Mouse (Mus musculus) embryonic stem cell, embryonic (primary cell): ENCODE data around the gene Kif6.

Experiments
- CTCF ChIA-PET, 4 experiments: fragments of 300-600 bp in 2 of 4; fragments of 350-600 bp in 2 of 4; sonication (Branson Sonifier 250); formaldehyde crosslinking; loops; one replicate each; lab custom pipeline; 2022; ENCODE audit warnings: inconsistent platforms in 2 of 4; lab: Charles Lee
- POLR2A ChIA-PET, 4 experiments: fragments of 300-600 bp in 2 of 4; fragments of 350-600 bp in 2 of 4; sonication (Branson Sonifier 250); formaldehyde crosslinking; loops; one replicate each; lab custom pipeline; 2022; ENCODE audit warnings: antibody characterized with exemption in 4 of 4, inconsistent platforms in 1 of 4; lab: Charles Lee

Kif6 gene

GRCm38 (mm10) chr17:49649394-49649793 lies 34.5 kb downstream of the Kif6 start:
- ChIA-PET CTCF (interaction anchor here in 2 of 4 experiments (0.5 to 1.2 kb wide), 3 partner anchors 31 to 250 kb away, joined by 3 to 4 read pairs (median 3); no protein-coding TSS in a partner anchor), POLR2A (no interaction called here)

- ChIA-PET POLR2A (no interaction called here), CTCF (interaction anchor here in 1 of 4 experiments (0.6 kb wide), 1 partner anchor 249 kb away, joined by 3 read pairs; no protein-coding TSS in a partner anchor)
These were observed 35.4 kb downstream of the Kif6 start for GRCm38 (mm10) chr17:49650366-49650765.

DNA sequence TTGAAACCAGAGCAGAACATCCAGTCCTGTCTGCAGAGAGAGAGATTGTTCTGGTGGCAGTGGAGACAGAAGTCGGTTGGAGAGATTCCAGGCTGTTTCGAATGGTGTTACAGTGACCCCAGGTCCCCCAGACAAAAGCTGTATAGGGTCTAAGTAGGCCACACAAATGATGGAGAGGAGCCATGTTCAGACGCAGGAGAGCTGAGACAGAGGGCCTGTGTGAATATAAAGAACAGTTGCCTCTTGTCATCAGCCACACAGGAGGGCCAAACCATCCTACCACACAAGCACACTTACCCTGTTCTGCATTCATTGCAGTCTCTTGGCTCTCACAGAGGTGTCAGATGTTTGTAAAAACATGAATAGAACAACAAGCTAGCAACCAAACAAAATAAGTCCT lies 37.4 kb downstream of the Kif6 start:
- ChIA-PET POLR2A (no interaction called here), CTCF (interaction anchor here in 1 of 4 experiments (1.3 kb wide), 1 partner anchor 246 kb away, joined by 5 read pairs; no protein-coding TSS in a partner anchor)

GRCm38 (mm10) chr17:49652800-49653199 lies 37.9 kb downstream of the Kif6 start:
- POLR2A ChIA-PET, result no interaction called here
- CTCF ChIA-PET, result interaction anchor here in 1 of 4 experiments (1.3 kb wide), 1 partner anchor 246 kb away, joined by 5 read pairs; no protein-coding TSS in a partner anchor

DNA sequence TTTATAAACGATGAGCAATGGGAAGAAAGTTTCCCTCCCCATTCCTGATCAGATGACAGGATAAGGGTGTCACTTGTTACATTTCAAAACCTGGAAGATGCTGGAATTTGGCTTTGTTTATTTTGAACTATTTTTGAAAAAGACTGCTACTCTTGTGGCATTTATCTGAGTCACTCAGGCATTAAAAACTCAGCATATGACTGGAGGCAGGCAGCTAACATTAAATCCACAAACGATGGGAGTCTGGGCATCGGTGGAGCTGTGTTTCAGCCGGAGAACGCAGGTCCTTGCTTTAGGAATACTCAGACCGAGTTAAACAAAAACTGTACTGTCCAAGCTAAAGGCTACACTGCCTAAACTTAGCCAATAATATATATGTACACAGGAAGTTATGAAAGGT lies 46.7 kb downstream of the Kif6 start:
- CTCF ChIA-PET, result interaction anchor here in 1 of 4 experiments (2.3 kb wide), 1 partner anchor 237 kb away, joined by 7 read pairs; no protein-coding TSS in a partner anchor
- POLR2A ChIA-PET, result no interaction called here

DNA sequence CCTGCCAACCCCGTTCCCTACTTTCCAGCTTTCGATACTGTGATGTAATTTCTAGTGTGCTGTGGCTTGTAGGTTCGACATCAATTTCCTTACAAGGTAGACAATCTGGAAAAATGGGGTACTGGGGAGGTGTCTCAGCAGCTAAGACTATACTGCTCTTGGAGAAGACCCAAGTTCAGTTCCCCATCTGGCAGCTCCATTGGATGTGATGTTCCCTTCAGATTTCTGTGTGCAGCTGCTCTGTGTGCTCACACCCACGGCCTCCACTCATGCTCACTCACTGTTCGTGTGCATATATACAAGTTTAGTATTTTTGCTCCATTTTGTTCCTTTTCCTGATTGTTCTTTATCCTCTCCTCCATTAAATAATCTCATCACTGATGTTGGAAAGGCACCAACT lies 51.8 kb downstream of the Kif6 start:
- CTCF ChIA-PET, result interaction anchor here in 1 of 4 experiments (0.5 kb wide), 1 partner anchor 398 kb away, joined by 5 read pairs; no protein-coding TSS in a partner anchor
- POLR2A ChIA-PET, result no interaction called here

GRCm38 (mm10) chr17:49668296-49668695 lies 53.4 kb downstream of the Kif6 start:
- POLR2A ChIA-PET, result no interaction called here

DNA sequence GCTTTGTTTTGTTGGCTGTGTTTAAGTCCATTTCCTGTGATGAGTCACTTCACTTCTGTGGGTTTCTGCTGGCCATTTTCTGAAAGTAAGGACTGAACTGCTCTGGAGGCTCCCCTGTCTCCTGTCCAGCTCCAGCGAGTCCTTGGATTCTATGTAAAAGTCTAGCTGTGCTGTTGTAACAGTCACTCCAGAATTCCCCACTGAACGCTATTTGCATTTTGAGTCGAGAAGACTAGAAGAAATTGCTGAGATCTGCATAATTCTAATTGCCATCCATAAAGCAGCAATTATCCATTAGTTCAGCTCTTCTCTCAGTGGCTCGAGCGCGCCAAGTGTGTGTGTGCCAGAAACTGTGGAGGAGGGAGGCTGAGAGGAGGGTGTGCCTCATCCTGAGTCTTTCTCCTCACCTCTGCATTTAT lies 57.0 kb downstream of the Kif6 start:
- POLR2A ChIA-PET, result no interaction called here
- CTCF ChIA-PET, result interaction anchor here in 1 of 4 experiments (0.6 kb wide), 1 partner anchor 146 kb away, joined by 5 read pairs; no protein-coding TSS in a partner anchor

More at GRCm38 (mm10) chr17:49668296-49668695, 53.4 kb downstream of the Kif6 start:
- CTCF ChIA-PET, result interaction anchor here in 1 of 4 experiments (0.6 kb wide), 1 partner anchor 1864 kb away, joined by 3 read pairs; no protein-coding TSS in a partner anchor

DNA sequence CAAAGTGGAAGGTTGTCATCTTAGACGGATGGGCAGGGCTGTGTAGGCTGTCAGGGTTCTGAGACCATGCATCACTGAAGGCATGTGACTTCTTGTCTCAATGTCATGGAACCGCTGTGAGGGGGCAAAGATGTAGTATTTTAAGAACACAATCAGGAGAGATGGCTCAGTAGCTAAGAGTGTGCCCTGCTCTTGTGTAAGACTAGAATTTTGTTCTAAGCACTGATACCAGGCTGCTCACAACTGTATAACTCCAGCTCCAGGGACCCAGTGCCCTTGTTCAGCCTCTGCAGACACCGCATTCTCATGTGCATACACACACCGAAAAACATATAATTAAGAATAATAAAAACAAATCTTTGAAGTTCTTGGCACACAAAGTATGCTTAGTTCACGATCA lies 57.5 kb downstream of the Kif6 start:
- POLR2A ChIA-PET, result no interaction called here
- CTCF ChIA-PET, result interaction anchor here in 1 of 4 experiments (0.6 kb wide), 1 partner anchor 145 kb away, joined by 5 read pairs; no protein-coding TSS in a partner anchor

GRCm38 (mm10) chr17:49675629-49676028 lies 60.7 kb downstream of the Kif6 start:
- CTCF ChIA-PET, result no interaction called here
- POLR2A ChIA-PET, result no interaction called here

DNA sequence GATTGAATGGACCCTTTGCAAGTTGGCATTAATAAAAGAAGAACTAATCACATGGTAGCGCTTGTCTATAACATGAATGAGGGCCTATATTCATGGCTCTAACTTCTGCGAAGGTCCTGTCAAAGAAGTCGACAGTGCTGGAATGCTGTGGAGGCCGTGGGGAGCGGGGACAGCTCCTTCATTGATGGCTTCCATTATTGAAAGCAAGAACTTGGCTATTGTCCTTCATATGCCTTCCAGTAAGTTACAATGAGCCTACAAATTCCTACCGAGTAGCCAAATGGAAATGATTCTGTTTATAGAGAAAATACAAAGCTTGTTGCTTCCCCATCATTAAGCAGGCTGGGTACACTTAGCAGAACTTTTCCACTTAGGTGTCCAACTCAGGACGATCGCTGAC lies 66.5 kb downstream of the Kif6 start:
- ChIA-PET CTCF (no interaction called here), POLR2A (no interaction called here)

DNA sequence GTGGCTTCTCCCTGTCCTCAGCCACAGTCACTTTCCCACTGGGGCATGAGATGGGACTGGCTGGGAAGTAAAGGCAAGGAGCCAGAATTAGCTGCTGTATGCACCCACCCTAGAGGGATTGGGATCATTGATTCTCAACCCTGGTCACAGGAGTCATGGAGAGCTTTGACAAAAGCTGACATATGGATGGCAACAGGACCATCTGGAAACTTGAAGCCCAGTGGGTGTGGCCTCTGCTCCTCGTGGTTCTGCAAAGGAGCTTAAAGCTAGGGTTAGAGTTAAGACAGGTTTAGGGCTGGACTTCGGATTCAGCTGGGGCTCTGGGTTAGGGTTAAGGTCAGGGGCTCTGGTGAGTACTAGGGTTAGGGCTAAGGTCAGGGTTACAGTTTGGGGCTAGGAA lies 69.2 kb downstream of the Kif6 start:
- ChIA-PET POLR2A (no interaction called here), CTCF (interaction anchor here in 2 of 4 experiments (0.6 to 1.4 kb wide), 2 partner anchors 215 to 1638 kb away, joined by 4 to 7 read pairs; no protein-coding TSS in a partner anchor)

- POLR2A ChIA-PET, result interaction anchor here in 1 of 4 experiments (0.7 kb wide), 1 partner anchor 1678 kb away, joined by 3 read pairs; no protein-coding TSS in a partner anchor
These were observed 75.9 kb downstream of the Kif6 start for GRCm38 (mm10) chr17:49690607-49691454.

DNA sequence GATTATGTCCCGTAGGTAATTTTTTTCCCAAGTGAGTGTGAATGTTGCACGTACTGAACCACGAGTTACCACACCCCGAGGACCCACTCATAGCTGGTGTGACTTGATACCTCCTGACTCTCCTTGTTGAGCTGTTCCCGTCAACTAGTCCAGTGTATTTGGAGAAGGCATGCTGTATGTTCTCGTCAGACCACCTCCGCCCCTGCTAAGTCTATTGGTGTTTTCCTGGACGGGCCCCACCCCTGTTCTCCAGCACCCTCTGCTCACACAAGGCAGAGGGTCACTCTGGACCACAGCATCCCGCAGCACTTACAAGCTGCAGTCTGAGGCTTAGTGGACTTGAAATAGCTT lies 76.5 kb downstream of the Kif6 start:
- ChIA-PET CTCF (interaction anchor here in 1 of 4 experiments (1.2 kb wide), 1 partner anchor 161 kb away, joined by 3 read pairs; no protein-coding TSS in a partner anchor), POLR2A (no interaction called here)

More at GRCm38 (mm10) chr17:49690607-49691454, 75.9 kb downstream of the Kif6 start:
- CTCF ChIA-PET, result interaction anchor here in 1 of 4 experiments (1.2 to 1.3 kb wide), 2 partner anchors 160 to 208 kb away, joined by 3 to 4 read pairs; no protein-coding TSS in a partner anchor

DNA sequence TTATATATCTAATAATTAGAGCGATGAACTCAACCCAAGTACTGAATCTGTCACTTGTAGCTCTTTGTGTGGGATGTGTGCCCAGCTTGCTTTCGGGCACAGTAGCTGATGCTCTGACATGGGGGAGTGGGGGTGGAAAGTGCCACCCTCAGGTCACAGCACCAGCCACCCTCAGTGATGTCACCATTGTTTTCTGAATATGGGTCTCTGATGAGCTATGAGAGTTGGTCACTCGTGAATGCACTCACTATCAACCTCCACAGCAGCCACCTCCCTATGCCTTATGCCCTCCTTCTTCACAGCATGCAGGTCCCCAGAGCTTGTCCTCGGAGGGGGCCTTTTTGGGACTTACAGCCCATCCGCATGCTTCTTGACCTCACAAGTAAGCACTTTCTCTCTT lies 78.3 kb downstream of the Kif6 start:
- CTCF ChIA-PET, result interaction anchor here in 1 of 4 experiments (0.7 kb wide), 1 partner anchor 206 kb away, joined by 3 read pairs; no protein-coding TSS in a partner anchor
- POLR2A ChIA-PET, result no interaction called here

DNA sequence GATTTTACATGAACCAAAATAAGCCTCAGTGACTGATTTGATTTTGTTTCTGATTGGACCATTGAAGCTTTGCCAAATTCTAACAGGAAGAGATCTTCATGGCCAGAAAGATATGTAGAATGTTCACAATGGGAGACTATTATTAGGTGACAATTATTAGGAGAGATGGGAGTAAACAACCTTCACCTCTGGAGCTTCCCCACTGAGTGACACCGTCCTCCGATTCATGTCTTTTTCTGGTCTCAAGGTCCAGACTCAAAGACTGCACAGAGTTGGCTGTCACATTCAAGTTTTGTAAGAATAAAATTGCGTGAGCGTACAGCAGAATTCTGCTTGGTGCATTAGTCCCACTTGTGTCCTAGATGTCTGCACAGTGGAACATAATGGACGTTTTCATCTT lies 82.3 kb downstream of the Kif6 start:
- CTCF ChIA-PET, result no interaction called here
- POLR2A ChIA-PET, result no interaction called here

DNA sequence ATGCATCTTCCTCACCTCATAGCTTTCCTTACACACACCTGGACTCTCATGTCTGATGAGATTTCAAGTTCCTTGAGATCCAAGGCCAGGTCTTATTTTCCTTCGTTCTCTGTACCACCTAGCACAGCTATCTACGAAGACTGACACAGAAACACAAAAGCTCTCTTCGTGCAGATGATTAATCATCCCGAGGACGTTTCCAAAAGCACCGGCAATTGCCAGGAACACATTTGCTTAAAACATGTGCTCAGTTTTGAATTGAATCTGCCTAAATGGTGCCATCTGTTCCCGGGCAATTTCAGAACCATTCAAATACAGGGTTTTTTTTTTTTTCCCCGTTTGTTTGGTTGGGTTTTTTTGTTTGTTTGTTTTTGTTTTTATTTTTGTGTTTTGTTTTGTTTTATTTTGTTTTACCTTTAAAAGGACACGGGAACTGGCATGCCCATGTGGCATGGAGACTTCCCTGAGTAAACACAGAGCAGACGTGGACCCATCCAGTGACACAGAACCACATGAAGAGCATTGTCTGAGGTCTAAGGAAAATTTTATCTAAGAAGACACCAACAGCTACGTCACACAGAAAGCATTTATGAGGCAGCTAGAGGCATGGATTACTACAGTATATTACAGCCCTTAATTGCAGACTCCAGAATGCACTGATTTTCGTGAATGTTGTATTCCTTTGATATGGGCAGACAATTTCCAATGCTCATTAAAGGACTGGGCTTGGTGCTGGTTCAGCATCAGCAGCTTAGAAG lies 88.7 kb downstream of the Kif6 start:
- ChIA-PET POLR2A (no interaction called here), CTCF (no interaction called here)

GRCm38 (mm10) chr17:49709192-49709591 lies 94.3 kb downstream of the Kif6 start:
- POLR2A ChIA-PET, result no interaction called here
- CTCF ChIA-PET, result no interaction called here

- POLR2A ChIA-PET, result no interaction called here
- CTCF ChIA-PET, result no interaction called here
These were observed 95.2 kb downstream of the Kif6 start for GRCm38 (mm10) chr17:49710101-49710630.
